9 mouse cellular contexts compared by ENCODE assay signal in the genomic region with DNA sequence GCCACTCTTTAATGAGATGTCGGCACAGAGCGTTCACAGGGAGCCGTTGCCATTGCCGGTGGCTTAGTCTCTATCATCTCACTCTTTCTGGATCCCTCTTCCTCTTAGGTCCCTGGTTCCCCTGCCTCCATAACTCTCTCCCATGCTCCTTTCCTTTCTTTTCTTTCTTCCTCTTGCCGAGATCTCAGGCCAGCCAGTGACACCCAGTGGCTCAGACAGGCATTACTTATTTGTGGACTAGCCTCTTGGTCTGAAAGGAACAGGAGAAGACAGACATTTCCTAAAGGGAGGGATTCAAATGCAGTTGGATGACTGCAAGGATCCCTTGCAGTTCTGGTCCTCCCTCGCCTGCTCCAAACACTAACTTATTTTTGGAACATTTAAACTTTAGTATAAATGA.
DNase-seq lines count a peak whose midpoint lies in the region; ATAC-seq lines count a peak whose summit lies in the region.
"Had no signal": no experiment of that assay in that cellular context is flagged by ENCODE, and none has a peak within 500 bp of the region (broad histone marks: within the 10 kb centered on the region; RNA-seq: fewer than 3 reads in every experiment).

No protein-coding gene starts in this region.

- DNase-seq in forebrain, embryonic 10.5 days (ENCODE audit: extremely low spot score, low spot score) = peak; percentile 28
- peak; percentile 85 for DNase-seq in NIH3T3 (ENCODE audit: low read depth)
- DNase-seq in cerebellum, postnatal 25 days = peak; percentile 35 to 63
- DNase-seq in gastrocnemius, postnatal 10 days = peak; percentile 59
- peak; percentile 81 for DNase-seq in kidney, postnatal 10 days
- peak; percentile 57 for DNase-seq in lung, postnatal 14 days
- DNase-seq in right cerebral cortex, adult 18-20 months = peak; percentile 52

- no peak for ATAC-seq in forebrain, embryonic 12.5 days (ENCODE audit: low FRiP score)

- no peak overlapping the region for H3K9ac ChIP-seq in forebrain, embryonic 12.5 days
- H3K9ac ChIP-seq: heart, embryonic 15.5 days had no signal

- no peaks in the 10 kb centered on the region for H3K27me3 ChIP-seq in forebrain, embryonic 10.5 days (ENCODE audit: poor library complexity, severe bottlenecking)
- peaks cover 4% of the 10 kb centered on the region; the same call in 1 of the 2 replicates for H3K27me3 ChIP-seq in forebrain, embryonic 12.5 days
- H3K27me3 ChIP-seq: heart, embryonic 15.5 days had no signal

- no peak overlapping the region for H3K27ac ChIP-seq in forebrain, embryonic 10.5 days
- no peak overlapping the region for H3K27ac ChIP-seq in forebrain, embryonic 12.5 days
- H3K27ac ChIP-seq: heart, embryonic 15.5 days had no signal

- H3K4me1 ChIP-seq in forebrain, embryonic 10.5 days = no peaks in the 10 kb centered on the region
- H3K4me1 ChIP-seq in forebrain, embryonic 12.5 days = no peaks in the 10 kb centered on the region
- H3K4me1 ChIP-seq: heart, embryonic 15.5 days had no signal

- H3K36me3 ChIP-seq in forebrain, embryonic 10.5 days (replicated peaks) = no peaks in the 10 kb centered on the region
- no peaks in the 10 kb centered on the region for H3K36me3 ChIP-seq in forebrain, embryonic 12.5 days (replicated peaks)
- H3K36me3 ChIP-seq: heart, embryonic 15.5 days had no signal

- 64% methylated on average over 6 of the region's 6 CpGs for WGBS in forebrain, embryonic 10.5 days
- 67% methylated on average over 6 of the region's 6 CpGs for WGBS in forebrain, embryonic 12.5 days

- no peak overlapping the region for H3K4me2 ChIP-seq in forebrain, embryonic 12.5 days
- H3K4me2 ChIP-seq: heart, embryonic 15.5 days had no signal

- H3K9me3 ChIP-seq in forebrain, embryonic 10.5 days = no peaks in the 10 kb centered on the region
- H3K9me3 ChIP-seq in forebrain, embryonic 12.5 days = no peaks in the 10 kb centered on the region
- H3K9me3 ChIP-seq: heart, embryonic 15.5 days had no signal

- no peak overlapping the region for H3K4me3 ChIP-seq in forebrain, embryonic 10.5 days
- no peak overlapping the region for H3K4me3 ChIP-seq in forebrain, embryonic 12.5 days (replicated peaks)
- H3K4me3 ChIP-seq: heart, embryonic 15.5 days had no signal

Comparison
In these comparisons a context has a peak if more than half of its experiments do, and no peak if none do; other contexts are left out.
1. DNase-seq: peak in every context shown above with its lines; median percentile 85 in NIH3T3; 81 in kidney, postnatal 10 days; 59 in gastrocnemius, postnatal 10 days; 57 in lung, postnatal 14 days; 52 in right cerebral cortex, adult 18-20 months; 49 in cerebellum, postnatal 25 days; 28 in forebrain, embryonic 10.5 days.